ENCODE assay signal across 8 mouse cellular contexts in the genomic region with DNA sequence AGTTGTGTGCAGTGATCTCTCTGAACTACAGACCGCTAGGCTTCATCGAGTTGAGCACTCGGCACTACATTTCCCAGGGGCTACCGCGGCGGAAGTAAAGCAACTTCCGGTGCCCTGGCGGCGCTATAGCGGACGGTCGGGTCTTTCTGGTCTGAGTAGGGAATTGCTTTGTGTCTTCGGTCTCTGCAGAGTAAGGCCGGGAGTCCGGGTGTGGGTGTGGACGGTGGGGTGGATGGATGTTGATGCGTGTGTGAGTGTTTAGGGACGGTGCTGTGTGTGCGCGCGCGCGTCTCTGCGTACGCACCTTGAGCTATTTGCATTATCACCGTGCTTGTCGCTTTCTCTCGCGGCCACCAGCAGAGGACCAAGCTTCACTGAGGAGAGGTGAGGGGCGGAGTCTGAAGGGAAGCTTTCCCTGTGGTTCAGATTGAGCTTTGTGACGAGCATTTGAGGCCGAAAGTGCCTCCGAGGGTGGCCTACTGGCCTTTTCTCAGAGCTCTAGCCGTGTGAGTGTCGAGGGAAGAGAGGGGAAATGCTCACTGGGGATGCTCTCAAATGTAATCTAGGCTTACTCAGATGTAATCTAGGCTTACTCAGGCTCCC. TPM values are rescaled to one million over a fixed set of nuclear protein-coding genes. Genes with fewer than 3 reads are reported as not detected.
DNase-seq lines count a peak whose midpoint lies in the region; ATAC-seq lines count a peak whose summit lies in the region.

A gene (plus strand): TSS at position 109 of the 603 bp plus-strand sequence.

- peaks cover 0 to 13% of the 10 kb centered on the region in 2 experiments; a peak in 2 of 4 replicates for H3K4me1 ChIP-seq in heart, embryonic 14.5 days (ENCODE audit: control insufficient read depth in 2 of 2, insufficient read depth in 2 of 2, low read length in 2 of 2)
- peaks cover 20% of the 10 kb centered on the region for H3K4me1 ChIP-seq in liver, embryonic 13.5 days (replicated peaks)
- peaks cover 3% of the 10 kb centered on the region for H3K4me1 ChIP-seq in stomach, embryonic 16.5 days (ENCODE audit: control insufficient read depth, insufficient read depth, low read length)

- H3K9ac ChIP-seq in heart, embryonic 14.5 days (ENCODE audit: low read length) = peak within 1 kb of the TSS; percentile 86
- H3K9ac ChIP-seq in liver, embryonic 13.5 days = peak within 1 kb of the TSS; percentile 78
- peak within 1 kb of the TSS; percentile 90 for H3K9ac ChIP-seq in stomach, embryonic 16.5 days (ENCODE audit: low read length)

- H3K4me2 ChIP-seq in heart, embryonic 14.5 days (ENCODE audit: low read length) = peak within 1 kb of the TSS; percentile 68
- peak within 1 kb of the TSS; percentile 83 for H3K4me2 ChIP-seq in liver, embryonic 13.5 days
- H3K4me2 ChIP-seq in stomach, embryonic 16.5 days (ENCODE audit: low read depth, low read length) = peak within 1 kb of the TSS; percentile 73

- ATAC-seq in CD4-positive, CD25-positive, alpha-beta regulatory T cell, adult 4 months = peak; percentile 95
- ATAC-seq in heart, embryonic 14.5 days (ENCODE audit: insufficient number of reproducible peaks, insufficient read depth, low FRiP score, low read depth) = peak; percentile 80
- ATAC-seq in liver, embryonic 13.5 days (ENCODE audit: low read depth) = peak; percentile 92
- ATAC-seq in stomach, embryonic 16.5 days (ENCODE audit: insufficient read depth, low FRiP score) = peak; percentile 92

- H3K4me3 ChIP-seq in heart, embryonic 14.5 days (ENCODE audit: control insufficient read depth in 1 of 2, insufficient read depth in 1 of 2, low read depth in 1 of 2, low read length in 2 of 2) = peak within 1 kb of the TSS; percentile 63 to 67
- peak within 1 kb of the TSS; percentile 74 for H3K4me3 ChIP-seq in liver, embryonic 13.5 days (replicated peaks)
- H3K4me3 ChIP-seq in stomach, embryonic 16.5 days (replicated peaks; ENCODE audit: low read length) = peak within 1 kb of the TSS; percentile 85

- no peaks in the 10 kb centered on the region for H3K9me3 ChIP-seq in heart, embryonic 14.5 days (ENCODE audit: control insufficient read depth, low read length)
- H3K9me3 ChIP-seq in liver, embryonic 13.5 days (replicated peaks) = no peaks in the 10 kb centered on the region
- H3K9me3 ChIP-seq in stomach, embryonic 16.5 days (replicated peaks; ENCODE audit: control insufficient read depth, low read length) = no peaks in the 10 kb centered on the region

- under 1% methylated on average over 35 of the region's 35 CpGs for WGBS in heart, embryonic 14.5 days
- under 1% methylated on average over 35 of the region's 35 CpGs for WGBS in liver, embryonic 13.5 days (ENCODE audit: insufficient replicate concordance)
- under 1% methylated on average over 35 of the region's 35 CpGs for WGBS in stomach, embryonic 16.5 days

- no peaks in the 10 kb centered on the region for H3K27me3 ChIP-seq in heart, embryonic 14.5 days (ENCODE audit: control insufficient read depth, insufficient read depth, low read length)
- no peaks in the 10 kb centered on the region for H3K27me3 ChIP-seq in liver, embryonic 13.5 days
- H3K27me3 ChIP-seq in stomach, embryonic 16.5 days (ENCODE audit: control insufficient read depth, insufficient read depth, low read length) = no peaks in the 10 kb centered on the region

- H3K36me3 ChIP-seq in heart, embryonic 14.5 days (ENCODE audit: control insufficient read depth, insufficient read depth, low read length) = 0 out of 2 replicates have a peak, but pooled peaks cover 3% of the 10 kb centered on the region
- no peaks in the 10 kb centered on the region for H3K36me3 ChIP-seq in liver, embryonic 13.5 days
- H3K36me3 ChIP-seq in stomach, embryonic 16.5 days (ENCODE audit: control insufficient read depth, insufficient read depth, low read length) = no peaks in the 10 kb centered on the region

- peak within 1 kb of the TSS; percentile 88 to 91 for H3K27ac ChIP-seq in heart, embryonic 14.5 days (replicated peaks in 1 of 2; ENCODE audit: control insufficient read depth in 1 of 2, insufficient read depth in 1 of 2, low read depth in 2 of 2, low read length in 2 of 2)
- H3K27ac ChIP-seq in liver, embryonic 13.5 days = peak within 1 kb of the TSS; percentile 87
- H3K27ac ChIP-seq in stomach, embryonic 16.5 days (ENCODE audit: low read length) = peak within 1 kb of the TSS; percentile 97

- DNase-seq in c-Kit-negative CD71-positive TER-119-positive erythroid progenitor cells, embryonic 14.5 days (ENCODE audit: low read depth, low spot score) = peak; percentile 52
- peak; percentile 74 for DNase-seq in fibroblast of lung, adult 2 months (ENCODE audit: low read depth)
- DNase-seq in kidney, postnatal 14 days = peak; percentile 91
- DNase-seq in liver, embryonic 13.5 days = peak; percentile 75
- peak; percentile 91 for DNase-seq in neural tube, embryonic 10.5 days (ENCODE audit: extremely low spot score, low spot score)

RNA-seq across cellular contexts. Expression of the gene that starts here (rescaled TPM):
- polyA plus RNA-seq in CD4-positive, CD25-positive, alpha-beta regulatory T cell, adult 4 months (2017; shearing (Covaris generic)) = 10 to 100 TPM; 11.7 to 19.1 TPM
- polyA plus RNA-seq in heart, embryonic 14.5 days (2014; fragmentation: Nextera tagmentation; extraction: Ambion mirVana) = 16.9 and 17.9 TPM in 2 replicates
- polyA plus RNA-seq in liver, embryonic 13.5 days (2015; fragmentation: Nextera tagmentation; extraction: Ambion mirVana) = 5.6 and 6.6 TPM in 2 replicates
- 27.8 and 28.2 TPM in 2 replicates for polyA plus RNA-seq in stomach, embryonic 16.5 days (2015; fragmentation: Nextera tagmentation; extraction: Ambion mirVana)

Comparison
In these comparisons a context has a peak if more than half of its experiments do, and no peak if none do; other contexts are left out.
1. Peak in every context shown above with its lines: DNase-seq, ATAC-seq, H3K4me3 ChIP-seq and H3K27ac ChIP-seq.